Mouse (Mus musculus) limb, embryonic 14.5 days (tissue): ENCODE measurements at regions not wholly inside any gene's neighbourhood (a gene's known extent, or its start where the extent isn't known, plus 50 kb on each side); places are given as distances from the start of the nearest gene placed in this dataset.

Source experiments
- ATAC-seq: fragments of 200-750 bp; cut with Nextera tagmentation; 2 replicates; pipeline ENCODE4 v1.8.0; 2017; ENCODE audit warnings: low read depth, moderate number of reproducible peaks, moderate TSS enrichment; ENCODE audit not compliant: low FRiP score
- DNase-seq: peaks from one replicate; pipeline ENCODE4 v3.0.0-alpha.2; 2015; ENCODE audit warnings: low spot score
- H3K27ac ChIP-seq: fragments of 300-500 bp; sonication (generic); replicated peaks from 2 replicates; pipeline ENCODE4 v1.5.1; 2014; ENCODE audit warnings: low read depth, mild to moderate bottlenecking, low read length, moderate library complexity, mixed read lengths
- H3K27me3 ChIP-seq: fragments of 300-500 bp; sonication (generic); 2 replicates; pipeline ENCODE4 v1.6.1; 2014; ENCODE audit warnings: low read length, mixed read lengths; ENCODE audit not compliant: control insufficient read depth, insufficient read depth
- H3K36me3 ChIP-seq: fragments of 300-500 bp; sonication (generic); 2 replicates; pipeline ENCODE4 v1.6.1; 2014; ENCODE audit warnings: mild to moderate bottlenecking, low read length, moderate library complexity, mixed read lengths; ENCODE audit not compliant: control insufficient read depth, insufficient read depth
- H3K4me1 ChIP-seq: fragments of 300-500 bp; sonication (generic); 2 replicates; pipeline ENCODE4 v1.6.1; 2014; ENCODE audit warnings: antibody characterized with exemption, low read length, mixed read lengths; ENCODE audit not compliant: control insufficient read depth, insufficient read depth
- H3K4me2 ChIP-seq: fragments of 300-500 bp; sonication (generic); replicated peaks from 2 replicates; pipeline ENCODE4 v1.6.1; 2014; ENCODE audit warnings: low read depth, mild to moderate bottlenecking, low read length, moderate library complexity; ENCODE audit not compliant: severe bottlenecking
- H3K4me3 ChIP-seq: fragments of 300-500 bp; sonication (generic); replicated peaks from 2 replicates; pipeline ENCODE4 v1.5.1; 2014; ENCODE audit warnings: low read length
- H3K9ac ChIP-seq: fragments of 300-500 bp; sonication (generic); 2 replicates; pipeline ENCODE4 v1.6.1; 2014; ENCODE audit warnings: mild to moderate bottlenecking, low read depth, low read length, moderate library complexity; ENCODE audit not compliant: severe bottlenecking
- H3K9me3 ChIP-seq: fragments of 300-500 bp; sonication (generic); 2 replicates; pipeline ENCODE4 v1.6.1; 2016; ENCODE audit warnings: low read length; ENCODE audit not compliant: control insufficient read depth
- POLR2A ChIP-seq: fragments of 200-500 bp; IDR thresholded peaks from 2 replicates; pipeline ENCODE4 v1.8.0; 2012; ENCODE audit warnings: inconsistent platforms, mild to moderate bottlenecking, moderate library complexity, borderline replicate concordance; ENCODE audit not compliant: insufficient read depth, insufficient read length; ENCODE audit errors: extremely low read depth
- WGBS: fragments of 180-500 bp; shearing (Covaris S2); extraction: QIAGEN DNeasy Blood & Tissue Kit; methylation state at CpG from one replicate; pipeline ENCODE4 v1.1.7; 2014; 5-methylcytosine and 5-hydroxymethylcytosine counted together

DNA sequence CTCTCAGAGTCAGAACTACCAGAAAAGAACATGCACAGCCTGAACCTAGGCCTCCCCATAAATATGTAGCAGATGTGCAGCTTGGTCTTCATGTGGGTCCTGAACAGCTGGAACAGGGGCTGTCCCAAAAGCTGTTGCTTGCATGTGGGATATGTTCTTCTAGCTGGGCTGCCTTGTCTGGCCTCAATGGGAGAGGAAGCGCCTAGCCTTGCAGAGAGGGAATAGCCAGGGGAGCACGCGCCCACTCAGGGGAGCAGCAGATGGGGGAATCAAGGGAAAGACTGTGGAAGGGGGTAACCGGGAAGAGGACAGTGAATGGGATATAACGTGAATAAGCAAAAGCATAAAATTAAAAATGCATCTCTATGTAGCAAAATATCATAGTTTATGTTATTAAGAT is 154.9 kb upstream of the Slc30a5 start:
- Histone ChIP-seq H3K27ac (no peak overlapping the region), H3K9ac (no peak overlapping the region), H3K27me3 (no peaks in the 10 kb centered on the region), H3K4me1 (peaks cover 8% of the 10 kb centered on the region; the same call in 1 of the 2 replicates), H3K4me2 (no peak overlapping the region), H3K36me3 (no peaks in the 10 kb centered on the region), H3K4me3 (no peak overlapping the region), H3K9me3 (no peaks in the 10 kb centered on the region)
- 82% methylated on average over 5 of the region's 5 CpGs for WGBS
- DNase-seq (no peak), ATAC-seq (no peak)
- no peak for TF ChIP-seq POLR2A

DNA sequence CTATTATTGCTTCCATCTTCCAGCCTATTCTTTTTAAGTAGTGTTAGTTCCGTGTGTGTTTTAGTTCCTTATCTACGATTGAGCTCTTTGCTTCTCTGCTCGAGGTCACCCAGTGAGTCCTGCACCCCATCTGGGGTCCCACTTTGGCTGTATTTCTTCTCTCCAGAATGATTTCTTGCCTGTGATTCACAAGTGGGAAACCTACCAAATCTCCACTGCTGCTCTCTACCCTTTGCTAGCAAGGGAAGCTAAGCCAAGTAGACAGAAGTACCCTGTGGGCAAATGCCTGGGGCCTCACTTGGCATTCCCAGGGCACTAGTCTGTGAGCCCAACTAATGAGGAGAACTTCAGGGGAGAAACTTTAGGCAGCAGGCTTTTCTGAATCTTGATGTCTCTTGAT is 142.5 kb upstream of the Slc30a5 start:
- Histone ChIP-seq H3K9ac (no peak overlapping the region), H3K36me3 (no peaks in the 10 kb centered on the region), H3K4me3 (no peak overlapping the region), H3K9me3 (no peaks in the 10 kb centered on the region), H3K4me2 (no peak overlapping the region), H3K4me1 (peaks cover 4% of the 10 kb centered on the region; the same call in 1 of the 2 replicates), H3K27ac (no peak overlapping the region), H3K27me3 (no peaks in the 10 kb centered on the region)
- ATAC-seq (no peak), DNase-seq (no peak)
- 84% methylated on average over 3 of the region's 3 CpGs for WGBS
- TF ChIP-seq POLR2A: no peak

DNA sequence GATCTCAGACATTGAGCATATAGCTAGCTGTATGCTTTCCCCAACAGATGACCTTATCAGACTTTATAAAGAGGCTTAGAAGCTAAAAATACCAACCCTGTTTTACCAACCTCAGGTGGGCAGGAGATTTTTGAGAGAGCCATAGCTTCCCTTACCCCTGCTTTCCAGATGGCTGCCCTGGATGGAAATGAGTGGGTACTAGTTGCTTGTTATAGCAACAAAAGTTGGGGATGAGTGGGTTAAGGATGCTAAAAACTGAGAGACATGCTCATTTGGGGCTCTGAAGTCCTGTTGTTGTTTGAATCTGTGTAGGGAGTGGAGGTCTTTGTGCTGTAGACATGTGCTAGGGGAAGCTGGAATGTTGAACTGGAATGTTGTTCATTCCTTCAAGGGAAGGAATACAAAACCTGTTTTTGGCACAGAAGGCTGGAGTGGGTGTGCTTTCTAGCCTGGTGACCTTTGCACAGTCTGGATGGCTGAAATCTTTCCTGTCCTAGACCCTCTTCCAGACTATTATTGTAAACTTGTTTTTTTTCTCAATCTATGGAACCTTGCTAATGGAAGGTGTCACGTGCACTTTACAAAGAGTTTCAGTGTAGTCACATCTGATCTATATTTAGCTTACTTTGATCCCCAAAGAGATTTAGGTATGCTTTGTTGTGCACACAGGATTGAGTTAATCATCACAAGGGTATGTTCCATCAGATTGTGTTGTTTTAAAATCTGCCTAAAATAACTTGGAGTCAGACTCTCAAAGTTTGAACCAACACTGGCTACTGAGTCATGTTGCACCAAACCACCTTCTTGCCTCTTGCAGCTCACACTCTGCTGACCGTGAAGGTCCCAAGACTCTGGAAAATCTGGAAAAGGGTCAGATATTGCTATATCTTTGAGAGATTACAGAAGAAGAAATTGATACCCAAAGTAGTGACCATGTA is 138.1 kb upstream of the Slc30a5 start:
- H3K27me3 ChIP-seq: no peaks in the 10 kb centered on the region
- no peaks in the 10 kb centered on the region for H3K36me3 ChIP-seq
- no peak for TF ChIP-seq POLR2A
- no peak for DNase-seq
- no peak for ATAC-seq
- no peak overlapping the region for H3K4me2 ChIP-seq
- no peak overlapping the region for H3K27ac ChIP-seq
- H3K9ac ChIP-seq: no peak overlapping the region
- no peak overlapping the region for H3K4me3 ChIP-seq
- no peaks in the 10 kb centered on the region for H3K4me1 ChIP-seq
- H3K9me3 ChIP-seq: no peaks in the 10 kb centered on the region
- WGBS: 72% methylated on average over 2 of the region's 2 CpGs

DNA sequence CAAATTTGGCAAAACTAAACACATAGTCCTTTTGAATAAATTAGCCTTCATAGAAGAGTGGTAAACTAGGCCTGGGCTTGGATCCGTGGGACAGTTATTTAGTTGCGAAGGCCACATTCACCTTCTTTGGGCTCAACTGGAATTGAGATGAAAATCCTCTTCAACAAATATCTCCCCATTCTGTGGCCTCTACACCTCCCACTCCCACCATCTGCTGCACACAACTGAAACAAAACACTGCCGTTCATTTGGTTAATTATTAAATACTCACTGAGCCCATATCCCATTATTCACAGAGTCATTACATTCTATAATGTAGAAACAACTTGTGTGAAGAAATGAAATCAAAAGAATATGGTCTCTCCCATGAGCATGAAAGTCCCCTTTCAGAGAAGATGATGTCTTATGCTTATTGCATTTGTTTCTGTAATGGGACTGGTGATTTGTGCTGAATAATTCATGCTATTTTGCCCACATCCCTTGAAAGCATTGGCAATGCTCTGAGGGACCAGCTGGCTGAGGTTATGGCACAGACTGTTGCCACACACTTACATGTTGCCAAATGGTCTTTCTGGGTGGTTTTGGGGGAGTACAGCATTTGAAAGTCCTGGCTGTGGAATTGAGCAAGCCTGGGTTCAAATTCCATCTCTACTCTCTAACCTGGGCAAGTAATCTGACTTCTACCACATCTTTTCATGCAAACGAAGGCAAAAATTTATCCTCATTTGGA is 129.7 kb upstream of the Slc30a5 start:
- DNase-seq: no peak
- Histone ChIP-seq H3K4me3 (no peak overlapping the region), H3K27me3 (no peaks in the 10 kb centered on the region), H3K9me3 (no peaks in the 10 kb centered on the region), H3K27ac (no peak overlapping the region), H3K4me2 (no peak overlapping the region), H3K36me3 (no peaks in the 10 kb centered on the region), H3K9ac (no peak overlapping the region), H3K4me1 (no peaks in the 10 kb centered on the region)
- WGBS: 83% methylated on average over 4 of the region's 4 CpGs
- ATAC-seq: no peak
- no peak for TF ChIP-seq POLR2A

DNA sequence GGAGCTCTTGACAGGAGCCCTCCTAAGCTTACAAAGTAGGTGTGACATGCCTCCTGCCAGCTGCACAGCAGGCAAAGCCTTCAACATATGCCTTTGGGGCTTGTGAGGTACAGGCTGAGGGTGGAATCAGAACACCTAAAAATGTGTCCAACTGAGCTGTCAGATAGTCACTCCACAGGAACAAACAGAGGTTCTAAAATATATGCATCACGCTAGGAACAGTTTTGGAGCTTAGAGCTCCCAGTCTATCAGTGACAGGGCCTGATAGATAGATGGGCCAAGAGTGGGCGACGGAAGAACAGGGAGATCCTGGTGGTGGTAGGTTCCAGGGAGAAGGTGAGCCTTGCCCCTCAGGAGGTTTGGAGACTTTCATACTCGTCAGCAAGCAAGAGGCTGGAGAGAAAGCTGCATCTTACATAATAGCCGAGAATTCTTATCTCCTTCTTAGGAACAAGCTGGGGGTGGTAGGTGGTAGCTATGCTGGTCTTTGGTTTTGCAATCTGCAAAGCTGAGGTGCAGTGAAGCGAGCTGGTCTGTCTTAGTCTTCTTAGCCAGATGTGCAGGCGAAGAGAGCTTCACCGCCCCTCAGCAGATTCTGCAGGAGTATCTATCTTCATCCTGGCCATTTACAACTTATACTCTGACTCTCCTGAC is 121.5 kb upstream of the Slc30a5 start:
- no peak for DNase-seq
- no peak overlapping the region for H3K27ac ChIP-seq
- H3K27me3 ChIP-seq: no peaks in the 10 kb centered on the region
- H3K4me3 ChIP-seq: no peak overlapping the region
- H3K36me3 ChIP-seq: no peaks in the 10 kb centered on the region
- H3K9ac ChIP-seq: no peak overlapping the region
- 72% methylated on average over 8 of the region's 8 CpGs for WGBS
- H3K4me2 ChIP-seq: no peak overlapping the region
- no peaks in the 10 kb centered on the region for H3K9me3 ChIP-seq
- H3K4me1 ChIP-seq: peaks cover 13% of the 10 kb centered on the region
- ATAC-seq: no peak
- no peak for TF ChIP-seq POLR2A
